Mouse (Mus musculus) spleen, adult 2 months (tissue): ENCODE measurements around the gene Psmc1. TPM values are rescaled to one million over a fixed set of nuclear protein-coding genes. Genes with fewer than 3 reads are reported as not detected.

Experiments
- DNase-seq, 2 experiments: peaks; one replicate each; pipeline versions ENCODE4 v3.0.0 to v3.0.0-alpha.2; 2012 to 2021; ENCODE audit warnings: low spot score in 2 of 2, low read depth in 1 of 2
- H3K27ac ChIP-seq: fragments of 200-500 bp; 2 replicates; pipeline ENCODE4 v1.5.1; 2012; ENCODE audit warnings: low read length, inconsistent platforms; ENCODE audit not compliant: insufficient read depth
- H3K27me3 ChIP-seq: fragments of 200-500 bp; 2 replicates; pipeline ENCODE4 v1.6.1; 2012; ENCODE audit warnings: mild to moderate bottlenecking, moderate library complexity, low read length, inconsistent platforms; ENCODE audit not compliant: control insufficient read depth, insufficient read depth
- H3K36me3 ChIP-seq: fragments of 200-500 bp; 2 replicates; pipeline ENCODE4 v1.6.1; 2012; ENCODE audit warnings: mild to moderate bottlenecking, low read length, inconsistent platforms; ENCODE audit not compliant: control insufficient read depth, insufficient read depth
- H3K4me1 ChIP-seq: fragments of 200-500 bp; 2 replicates; pipeline ENCODE4 v1.6.1; 2011; ENCODE audit warnings: inconsistent platforms; ENCODE audit not compliant: control insufficient read depth, insufficient read depth, insufficient read length
- H3K4me3 ChIP-seq: fragments of 200-500 bp; 2 replicates; pipeline ENCODE4 v1.5.1; 2011; ENCODE audit warnings: mild to moderate bottlenecking, inconsistent platforms; ENCODE audit not compliant: insufficient read depth, insufficient read length; ENCODE audit errors: extremely low read depth
- CTCF ChIP-seq: fragments of 200-500 bp; IDR thresholded peaks from 2 replicates; pipeline ENCODE4 v1.5.1; 2011; ENCODE audit warnings: mild to moderate bottlenecking, inconsistent platforms; ENCODE audit not compliant: insufficient read depth, insufficient read length, insufficient replicate concordance; ENCODE audit errors: extremely low read depth
- POLR2A ChIP-seq: fragments of 200-500 bp; IDR thresholded peaks from 2 replicates; pipeline ENCODE4 v1.6.1; 2011; ENCODE audit warnings: low read depth, low read length, inconsistent platforms
- WGBS: fragments of 180-500 bp; shearing (Covaris S2); methylation state at CpG from one replicate; pipeline ENCODE4 v1.1.7; 2018; 5-methylcytosine and 5-hydroxymethylcytosine counted together
- polyA plus RNA-seq: library from polyadenylated mRNA; depleted of rRNA; stranded (reverse); fragments of >200 nt; gene quantifications from 2 replicates; pipeline ENCODE4 v1.2.3, GENCODE M21; 2012

Gene Psmc1
- polyA plus RNA-seq, 1 experiment = 17.7 TPM

DNA sequence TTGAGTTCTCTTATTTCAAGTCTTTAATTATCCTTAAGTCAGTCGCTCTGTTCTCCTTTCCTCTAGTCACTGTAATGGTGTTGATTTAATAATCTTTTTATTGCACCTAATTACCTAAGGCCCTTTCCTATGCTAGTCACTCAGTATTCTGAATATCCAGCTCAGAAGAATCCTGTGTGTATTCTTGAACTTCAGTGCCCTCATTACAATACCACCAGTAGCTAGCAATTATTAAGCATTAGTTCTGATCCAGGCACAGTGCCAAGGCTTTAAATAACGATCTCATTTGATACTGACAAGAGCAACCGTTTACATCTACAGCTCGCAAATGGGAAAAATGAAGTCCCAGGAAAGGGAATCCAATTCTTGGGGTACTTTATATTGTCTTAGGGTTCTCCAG lies 34.2 kb upstream of the Psmc1 start:
- no peak for TF ChIP-seq CTCF
- no peak for TF ChIP-seq POLR2A
- DNase-seq = no peak
- 86% methylated on average over 4 of the region's 4 CpGs for WGBS
- Histone ChIP-seq H3K36me3 (no peaks in the 10 kb centered on the region), H3K4me3 (no peak overlapping the region), H3K27me3 (no peaks in the 10 kb centered on the region; the same call in 1 of the 2 replicates), H3K27ac (no peak overlapping the region), H3K4me1 (no peaks in the 10 kb centered on the region)

DNA sequence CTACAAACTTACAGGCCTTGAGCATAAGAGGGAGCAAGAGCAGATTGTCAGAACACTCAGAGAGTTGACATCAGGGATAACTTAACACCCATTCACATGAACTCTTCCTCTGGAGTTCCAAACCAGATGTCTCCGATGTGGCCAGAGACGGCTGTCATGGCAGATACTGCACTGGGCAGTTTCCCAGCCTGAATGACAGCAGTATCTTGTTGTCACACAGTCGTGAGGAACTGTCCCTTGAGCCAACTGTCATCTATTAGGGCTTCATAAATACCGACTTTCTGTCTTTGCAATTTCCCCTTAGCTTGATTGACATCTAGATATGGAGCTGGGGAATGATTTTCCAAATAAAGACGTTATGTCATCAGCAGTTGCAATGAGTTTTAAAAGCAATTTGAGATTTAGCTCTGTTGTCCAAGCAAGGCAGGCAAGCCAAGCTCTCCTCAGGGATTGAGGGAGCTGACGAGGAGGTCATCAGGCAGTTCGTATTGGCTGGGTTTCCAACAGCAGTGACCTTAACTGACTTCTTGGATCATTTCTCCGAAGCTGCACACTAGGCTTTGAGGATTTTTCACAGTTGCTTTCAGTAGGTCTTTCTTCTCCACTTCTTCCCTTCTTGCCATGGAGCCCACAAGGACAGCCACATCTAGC lies 30.2 kb upstream of the Psmc1 start:
- no peak for TF ChIP-seq CTCF
- TF ChIP-seq POLR2A = no peak
- Histone ChIP-seq H3K4me3 (no peak overlapping the region), H3K4me1 (peaks cover 3% of the 10 kb centered on the region; the same call in 1 of the 2 replicates), H3K27ac (no peak overlapping the region), H3K27me3 (no peaks in the 10 kb centered on the region; the same call in 1 of the 2 replicates), H3K36me3 (no peaks in the 10 kb centered on the region)
- WGBS = 76% methylated on average over 8 of the region's 8 CpGs
- no peak for DNase-seq

DNA sequence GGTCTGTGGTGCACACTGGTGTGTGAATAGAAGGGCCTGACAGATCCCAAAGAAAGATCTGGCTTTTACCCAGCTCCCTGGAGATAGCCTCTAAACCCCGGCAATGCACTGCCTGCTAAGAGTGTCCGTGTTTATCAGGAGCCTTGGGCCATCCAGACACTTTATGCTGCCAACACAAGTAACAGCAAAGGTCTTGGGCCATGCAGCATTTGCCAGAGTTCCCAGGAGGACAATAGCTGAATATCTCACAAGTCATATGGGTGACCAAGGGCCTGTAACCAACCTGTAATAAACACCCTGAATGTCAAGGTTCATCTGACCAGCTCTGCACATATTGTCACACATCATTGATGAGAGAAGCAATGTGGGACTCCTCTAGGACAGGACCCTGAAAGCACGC lies 21.9 kb upstream of the Psmc1 start:
- H3K4me1 ChIP-seq = peaks cover 14% of the 10 kb centered on the region; the same call in 1 of the 2 replicates
- H3K36me3 ChIP-seq = no peaks in the 10 kb centered on the region
- H3K27me3 ChIP-seq = no peaks in the 10 kb centered on the region
- no peak for DNase-seq
- TF ChIP-seq POLR2A = no peak
- TF ChIP-seq CTCF = no peak
- H3K27ac ChIP-seq = no peak overlapping the region
- 86% methylated on average over 3 of the region's 3 CpGs for WGBS
- H3K4me3 ChIP-seq = no peak overlapping the region

DNA sequence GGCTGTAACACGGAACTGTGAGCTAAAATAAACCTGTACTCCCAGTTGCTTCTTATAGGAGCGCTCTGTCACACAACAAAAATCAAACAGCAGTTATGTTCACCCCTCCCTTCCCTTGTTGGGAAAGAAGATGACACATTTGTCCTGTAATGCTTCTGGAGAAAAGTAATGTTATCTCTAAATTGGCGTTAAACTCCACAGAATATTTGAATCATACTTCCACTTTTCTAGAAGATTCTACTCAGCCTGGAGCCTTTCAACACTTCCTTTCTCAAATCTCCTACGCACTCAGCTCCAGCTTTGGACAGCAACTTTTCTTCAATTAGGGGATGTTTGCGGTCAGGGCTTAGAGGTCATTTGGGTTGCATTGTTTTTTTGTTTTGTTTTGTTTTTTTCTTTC lies 20.7 kb upstream of the Psmc1 start:
- no peaks in the 10 kb centered on the region for H3K27me3 ChIP-seq
- H3K4me3 ChIP-seq = no peak overlapping the region
- no peak overlapping the region for H3K27ac ChIP-seq
- no peaks in the 10 kb centered on the region for H3K36me3 ChIP-seq
- no peak for DNase-seq
- H3K4me1 ChIP-seq = peaks cover 13% of the 10 kb centered on the region; the same call in 1 of the 2 replicates
- TF ChIP-seq POLR2A (no peak), CTCF (no peak)
- WGBS = 79% methylated on average over 5 of the region's 5 CpGs

DNA sequence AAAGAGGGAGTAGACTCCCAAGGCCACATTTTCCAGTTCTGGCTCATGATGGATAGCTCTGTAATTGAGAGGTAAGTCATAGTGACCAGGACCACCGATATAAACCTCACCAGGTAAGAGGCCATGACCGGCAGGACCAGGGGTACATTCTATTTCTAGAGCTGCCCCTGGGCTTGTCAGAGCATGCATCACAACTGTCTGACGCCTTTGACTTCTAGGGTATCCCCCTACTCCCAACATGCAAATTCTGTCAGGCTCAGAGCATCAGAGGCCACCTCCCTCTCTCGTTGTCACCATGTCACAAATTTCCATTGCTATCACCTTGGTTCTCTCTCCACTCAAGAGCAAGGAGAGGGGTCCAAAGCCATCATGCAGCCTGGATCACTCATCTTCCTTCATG lies 19.2 kb upstream of the Psmc1 start:
- 67% methylated on average over 4 of the region's 4 CpGs for WGBS

DNA sequence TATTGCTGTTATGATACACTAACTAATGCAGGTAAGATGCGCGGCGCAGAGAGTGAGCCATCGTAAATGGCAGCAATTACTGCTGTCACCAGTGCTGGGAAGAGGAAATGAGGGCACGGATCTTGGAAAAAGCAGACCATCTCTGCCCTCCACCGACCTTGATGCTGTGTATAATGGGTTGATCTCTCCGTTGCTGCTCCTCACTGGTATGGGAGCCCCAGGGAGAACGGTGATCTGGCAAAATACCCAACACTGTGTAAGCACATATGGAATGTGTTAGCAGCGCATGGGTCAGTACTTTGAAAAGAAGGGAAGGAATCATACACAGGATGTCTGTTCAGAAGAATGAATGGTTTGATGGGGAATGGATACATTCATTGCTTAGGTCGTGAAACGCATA lies 16.9 kb upstream of the Psmc1 start:
- TF ChIP-seq CTCF = no peak
- TF ChIP-seq POLR2A = no peak
- Histone ChIP-seq H3K36me3 (no peaks in the 10 kb centered on the region), H3K27ac (no peak overlapping the region), H3K27me3 (no peaks in the 10 kb centered on the region), H3K4me1 (peaks cover 8% of the 10 kb centered on the region; the same call in 1 of the 2 replicates), H3K4me3 (no peak overlapping the region)
- no peak for DNase-seq
- WGBS = 87% methylated on average over 11 of the region's 11 CpGs

More for the DNA sequence above, 19.2 kb upstream of the Psmc1 start:
- TF ChIP-seq POLR2A = no peak
- TF ChIP-seq CTCF = no peak
- Histone ChIP-seq H3K27me3 (no peaks in the 10 kb centered on the region), H3K27ac (no peak overlapping the region), H3K36me3 (no peaks in the 10 kb centered on the region), H3K4me1 (peaks cover 12% of the 10 kb centered on the region; the same call in 1 of the 2 replicates), H3K4me3 (no peak overlapping the region)
- no peak for DNase-seq

DNA sequence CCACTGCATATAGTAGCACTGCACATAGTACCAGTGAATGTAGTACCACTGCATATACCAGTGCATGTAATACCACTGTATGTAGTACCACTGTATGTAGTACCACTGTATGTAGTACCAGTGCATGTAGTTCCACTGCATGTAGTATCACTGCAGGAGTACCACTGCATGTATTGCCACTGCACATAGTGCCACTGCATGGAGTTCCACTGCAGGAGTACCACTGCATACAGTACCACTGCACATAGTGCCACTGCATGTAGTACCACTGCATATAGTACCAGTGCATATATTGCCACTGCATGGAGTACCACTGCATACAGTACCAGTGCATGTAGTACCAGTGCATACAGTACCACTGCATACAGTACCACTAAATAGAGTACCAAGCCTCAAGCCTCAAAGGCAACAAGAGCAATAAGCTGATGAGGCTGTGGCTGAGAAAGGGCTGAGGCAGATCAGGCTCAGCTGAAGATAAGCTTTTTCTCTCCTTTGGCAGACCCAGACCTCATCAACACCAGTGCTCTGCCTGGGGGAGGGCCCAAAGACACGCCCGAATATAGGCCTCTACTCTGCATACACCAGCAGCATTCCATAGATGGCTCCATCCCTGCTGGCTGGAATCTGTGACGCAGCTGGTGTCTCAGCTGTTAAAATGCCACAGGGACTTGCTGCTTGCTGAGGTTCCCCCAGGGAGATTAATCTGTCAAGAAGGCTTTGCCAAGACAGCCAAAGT lies 9.8 kb upstream of the Psmc1 start:
- H3K4me3 ChIP-seq = no peak overlapping the region
- H3K27ac ChIP-seq = no peak overlapping the region
- H3K4me1 ChIP-seq = no peaks in the 10 kb centered on the region
- H3K36me3 ChIP-seq = no peaks in the 10 kb centered on the region
- DNase-seq = no peak
- no peaks in the 10 kb centered on the region for H3K27me3 ChIP-seq
- no peak for TF ChIP-seq CTCF
- no peak for TF ChIP-seq POLR2A
- WGBS = 85% methylated on average over 3 of the region's 3 CpGs
